Mouse (Mus musculus): Measurements from ENCODE around the gene Tinagl1. TPM values are rescaled to one million over a fixed set of nuclear protein-coding genes. Genes with fewer than 3 reads are reported as not detected.

Tinagl1 gene
- total RNA-seq, 2 experiments from 2014 or later: 3.3 TPM

- no peak for DNase-seq (ENCODE audit: low spot score in 2 of 2)
Observed at GRCm38 (mm10) chr4:130177536-130177935, 2.6 kb upstream of the Tinagl1 start.

GRCm38 (mm10) chr4:130177087-130177486 is 2.2 kb upstream of the Tinagl1 start:
- no peak for DNase-seq (ENCODE audit: low spot score in 2 of 2)

GRCm38 (mm10) chr4:130176156-130176720 is 1.3 kb upstream of the Tinagl1 start:
- no peak for DNase-seq (ENCODE audit: low spot score in 2 of 2)

GRCm38 (mm10) chr4:130174335-130175031 is 439 bp downstream of the Tinagl1 start:
- no peak for DNase-seq (ENCODE audit: low spot score in 2 of 2)

- DNase-seq (ENCODE audit: low spot score in 2 of 2): no peak
Observed at GRCm38 (mm10) chr4:130173911-130174311, 1.0 kb downstream of the Tinagl1 start.

GRCm38 (mm10) chr4:130173060-130173822 is 1.7 kb downstream of the Tinagl1 start:
- DNase-seq (ENCODE audit: low spot score in 2 of 2): no peak

- DNase-seq (ENCODE audit: low spot score in 2 of 2): no peak
Observed at GRCm38 (mm10) chr4:130171951-130172765, 2.8 kb downstream of the Tinagl1 start.

GRCm38 (mm10) chr4:130170362-130170761 is 4.6 kb downstream of the Tinagl1 start:
- no peak for DNase-seq (ENCODE audit: low spot score in 2 of 2)

GRCm38 (mm10) chr4:130169411-130169971 is 5.4 kb downstream of the Tinagl1 start:
- DNase-seq (ENCODE audit: low spot score in 2 of 2): no peak

- DNase-seq (ENCODE audit: low spot score in 2 of 2): peak in 1 of 2 experiments; percentile 37
Observed at GRCm38 (mm10) chr4:130168280-130169183, 6.4 kb downstream of the Tinagl1 start.

GRCm38 (mm10) chr4:130167814-130168213 is 7.1 kb downstream of the Tinagl1 start:
- no peak for DNase-seq (ENCODE audit: low spot score in 2 of 2)

GRCm38 (mm10) chr4:130167321-130167720 is 7.6 kb downstream of the Tinagl1 start:
- no peak for DNase-seq (ENCODE audit: low spot score in 2 of 2)

- no peak for DNase-seq (ENCODE audit: low spot score in 2 of 2)
Observed at GRCm38 (mm10) chr4:130166592-130166991, 8.3 kb downstream of the Tinagl1 start.

- DNase-seq (ENCODE audit: low spot score in 2 of 2): no peak
Observed at GRCm38 (mm10) chr4:130166061-130166460, 8.9 kb downstream of the Tinagl1 start.

GRCm38 (mm10) chr4:130164121-130164520 is 10.8 kb downstream of the Tinagl1 start:
- DNase-seq (ENCODE audit: low spot score in 2 of 2): no peak

- peak in 1 of 2 experiments; percentile 17 for DNase-seq (ENCODE audit: low spot score in 2 of 2)
Observed at GRCm38 (mm10) chr4:130163391-130163861, 11.5 kb downstream of the Tinagl1 start.

- no peak for DNase-seq (ENCODE audit: low spot score in 2 of 2)
Observed at GRCm38 (mm10) chr4:130161349-130161748, 13.6 kb downstream of the Tinagl1 start.

- DNase-seq (ENCODE audit: low spot score in 2 of 2): no peak
Observed at GRCm38 (mm10) chr4:130156812-130157371, 18.0 kb downstream of the Tinagl1 start.

- DNase-seq (ENCODE audit: low spot score in 2 of 2): no peak
Observed at GRCm38 (mm10) chr4:130154250-130154649, 20.7 kb downstream of the Tinagl1 start.
